Mouse (Mus musculus): ENCODE results near the gene Efcab8.

- no peak for TF ChIP-seq CTCF (IDR thresholded peaks at IDR 0.05; ENCODE audit: extremely low read depth, insufficient read length, insufficient replicate concordance, low read depth, low read length)
- TF ChIP-seq POLR2A (IDR thresholded peaks at IDR 0.05; ENCODE audit: low read depth, low read length), result no peak
Measured at GRCm38 (mm10) chr2:153762121-153762520, 17.6 kb upstream of the Efcab8 start.

Data from small intestine, adult 2 months (tissue).